Mouse (Mus musculus) left cerebral cortex, postnatal 36 days (tissue): ENCODE results near the gene Avpr1b. TPM values are rescaled to one million over a fixed set of nuclear protein-coding genes. Genes with fewer than 3 reads are reported as not detected.
"Not testable (repeated sequence)": the region's sequence is repeated elsewhere in the genome, so short reads cannot be mapped to it uniquely, and the experiment has no call there.

Experiments
- DNase-seq, 2 experiments: peaks; one replicate each; pipeline ENCODE4 v3.0.0; 2021 to 2022; ENCODE audit warnings: low spot score in 2 of 2, mixed read lengths in 1 of 2
- intact Hi-C: fragments of 180-260 bp; cut with DNase I; formaldehyde crosslinking; loops from one replicate; pipeline ENCODE4 v1.15.1; 2025
- total RNA-seq, 2 experiments: library from RNA; stranded (reverse); gene quantifications; 2 replicates each; pipeline ENCODE4 v1.2.3; 2021

The Avpr1b gene
- not detected for total RNA-seq

DNA sequence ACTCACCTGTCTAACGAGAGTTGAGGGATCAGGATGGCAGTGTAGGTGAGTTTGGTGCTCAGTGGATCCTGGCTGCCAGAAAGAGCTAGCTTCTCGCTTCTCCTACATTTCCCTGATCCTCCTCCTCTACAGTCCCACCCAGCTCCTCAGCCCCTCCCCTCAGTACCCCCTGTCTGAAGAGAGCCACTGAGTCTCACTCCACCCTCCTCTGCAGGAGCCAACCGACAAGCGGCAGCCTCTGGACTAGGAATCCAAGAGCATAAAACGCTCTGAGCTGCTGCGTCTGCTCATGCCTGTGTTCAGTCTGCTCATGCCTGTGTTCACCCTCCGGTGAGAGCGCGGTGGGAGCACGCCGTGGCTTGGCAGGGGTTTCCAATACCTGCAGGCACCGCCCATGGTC, at the start of gene Avpr1b:
Gene Avpr1b, plus strand, starts transcription at position 335 of the 400 bp plus-strand sequence.
- DNase-seq = no peak
- intact Hi-C loops = no loop called here

- intact Hi-C loops = loop anchor here (10.0 kb wide), 2 partner anchors 213 to 283 kb away; no protein-coding TSS in a partner anchor
- DNase-seq = no peak
These were observed 47.1 kb upstream of the Avpr1b start for GRCm38 (mm10) chr1:131551956-131552355.

GRCm38 (mm10) chr1:131553428-131553827, 45.6 kb upstream of the Avpr1b start:
- no peak for DNase-seq
- intact Hi-C loops = loop anchor here (10.0 kb wide), 2 partner anchors 211 to 281 kb away; no protein-coding TSS in a partner anchor

GRCm38 (mm10) chr1:131555042-131555812, 43.8 kb upstream of the Avpr1b start:
- peak; percentile 74 to 76 for DNase-seq
- intact Hi-C loops = loop anchor here (2.0 to 10.0 kb wide), 3 partner anchors 210 to 280 kb away; no protein-coding TSS in a partner anchor

DNA sequence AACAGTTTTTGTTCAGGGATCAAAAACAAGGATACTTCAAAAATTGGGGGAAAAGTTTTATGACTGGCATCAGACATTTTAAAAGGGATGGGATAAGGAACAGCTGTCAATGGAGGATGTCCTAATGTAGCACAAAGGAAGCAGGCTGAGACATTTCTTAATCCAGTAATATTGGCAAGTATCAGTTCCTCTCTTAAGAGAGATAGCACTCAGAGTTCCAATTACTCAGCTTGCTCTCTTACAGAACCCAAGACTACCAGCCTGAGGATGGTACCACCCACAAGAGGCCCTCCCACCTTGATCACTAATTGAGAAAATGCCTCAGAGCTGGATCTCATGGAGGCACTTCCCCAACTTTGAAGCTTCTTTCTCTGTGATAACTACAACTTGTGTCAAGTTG, 38.5 kb upstream of the Avpr1b start:
- no peak for DNase-seq
- intact Hi-C loops = no loop called here

DNA sequence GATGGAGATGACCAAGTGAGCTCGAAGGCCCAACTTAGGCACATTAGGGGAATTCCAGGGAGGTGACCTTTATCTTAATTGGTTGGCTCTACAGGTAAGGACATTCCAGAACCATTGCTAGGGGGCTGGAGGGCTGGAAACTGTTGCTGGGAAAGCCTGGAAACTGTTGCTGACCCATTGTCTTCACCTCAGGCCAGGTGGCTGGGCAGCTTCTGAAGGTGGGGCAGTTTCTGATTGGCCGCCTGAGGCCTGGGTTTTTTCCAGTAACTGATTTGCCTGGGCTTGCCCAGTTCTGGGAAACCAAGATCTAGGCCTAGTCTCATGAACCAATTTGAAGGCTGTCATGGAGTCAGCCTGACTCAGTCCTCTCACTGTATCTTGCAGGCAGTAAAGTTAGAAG, 37.0 kb upstream of the Avpr1b start:
- DNase-seq = no peak
- intact Hi-C loops = no loop called here

- DNase-seq, intact Hi-C loops: not testable (repeated sequence)
These were observed 33.0 kb upstream of the Avpr1b start for GRCm38 (mm10) chr1:131566056-131566455.

DNA sequence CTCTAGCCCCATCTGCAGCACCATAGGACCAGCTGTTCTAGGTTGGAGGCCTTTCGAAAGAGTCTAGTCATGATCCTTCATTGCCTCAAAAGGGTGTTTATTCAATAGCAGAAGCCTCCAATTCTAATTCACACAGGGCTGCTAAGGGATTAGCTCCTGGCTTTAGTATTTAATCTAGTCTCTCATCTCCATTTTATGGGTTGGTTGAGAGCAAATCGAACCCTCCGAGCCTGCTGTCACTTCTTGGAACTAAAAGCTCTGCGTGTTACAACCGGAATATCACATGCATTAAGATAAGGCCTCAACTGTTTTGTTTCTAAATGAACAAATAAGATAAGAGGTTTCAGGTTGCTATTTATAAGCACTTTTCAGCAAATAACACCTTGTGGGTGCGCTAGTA, 29.3 kb upstream of the Avpr1b start:
- DNase-seq = no peak
- intact Hi-C loops = no loop called here

- intact Hi-C loops = no loop called here
- no peak for DNase-seq
These were observed 28.6 kb upstream of the Avpr1b start for GRCm38 (mm10) chr1:131570391-131570790.

DNA sequence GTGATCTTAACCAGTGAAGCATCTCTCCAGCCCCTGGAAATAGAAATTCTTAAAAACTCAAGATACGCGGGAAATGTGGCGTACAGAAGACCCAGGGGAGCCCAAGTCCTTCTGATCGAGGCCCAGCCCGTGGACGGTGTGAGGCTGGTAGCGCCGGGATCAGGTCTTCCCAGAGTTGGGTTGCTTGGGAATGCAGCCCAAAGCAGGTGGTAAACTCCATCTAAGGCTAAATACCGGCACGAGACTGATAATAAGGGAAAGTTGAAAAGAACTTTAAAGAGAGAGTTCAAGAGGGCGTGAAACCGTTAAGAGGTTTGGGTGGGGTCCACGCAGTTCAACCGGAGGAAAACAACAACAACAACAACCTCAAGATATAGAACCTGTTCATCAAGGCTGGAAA, 25.3 kb upstream of the Avpr1b start:
- DNase-seq = no peak
- intact Hi-C loops = no loop called here

GRCm38 (mm10) chr1:131578943-131579680, 19.9 kb upstream of the Avpr1b start:
- peak in 1 of 2 experiments; percentile 23 for DNase-seq
- intact Hi-C loops = no loop called here

DNA sequence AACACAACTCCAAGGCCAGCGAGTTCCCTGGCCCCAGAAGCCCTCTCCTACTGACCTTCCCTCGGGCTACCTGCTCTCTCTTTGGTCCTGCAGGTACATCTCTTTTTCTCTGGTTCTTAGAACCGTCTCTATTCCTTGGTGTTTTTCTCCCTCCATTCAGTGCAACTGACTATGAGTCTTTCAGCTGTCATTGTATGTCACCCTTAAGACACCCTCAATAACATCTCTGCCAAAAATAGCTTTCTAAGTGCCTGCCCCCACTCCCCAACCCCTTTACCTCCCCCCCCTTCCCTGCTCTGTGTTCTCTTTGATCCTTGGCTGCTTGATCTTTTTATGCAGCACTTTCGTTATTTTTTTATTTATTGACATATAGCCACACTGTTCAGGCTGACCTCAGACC, 18.6 kb upstream of the Avpr1b start:
- intact Hi-C loops = no loop called here
- DNase-seq = no peak

GRCm38 (mm10) chr1:131583598-131583997, 15.4 kb upstream of the Avpr1b start:
- intact Hi-C loops = no loop called here
- DNase-seq = no peak

- DNase-seq = no peak
- intact Hi-C loops = no loop called here
These were observed 12.2 kb upstream of the Avpr1b start for GRCm38 (mm10) chr1:131586836-131587235.

GRCm38 (mm10) chr1:131600314-131600713, 1.3 kb downstream of the Avpr1b start:
- intact Hi-C loops = no loop called here
- no peak for DNase-seq

- intact Hi-C loops = no loop called here
- DNase-seq = no peak
These were observed 7.7 kb downstream of the Avpr1b start for GRCm38 (mm10) chr1:131606719-131607118.

GRCm38 (mm10) chr1:131612556-131613155, 13.6 kb downstream of the Avpr1b start:
- DNase-seq = no peak
- intact Hi-C loops = loop anchor here (1.0 to 2.0 kb wide), 2 partner anchors 46 to 152 kb away; no protein-coding TSS in a partner anchor

GRCm38 (mm10) chr1:131613361-131614133, 14.5 kb downstream of the Avpr1b start:
- peak; percentile 48 to 50 for DNase-seq
- intact Hi-C loops = loop anchor here (1.0 to 2.0 kb wide), 2 partner anchors 45 to 151 kb away; no protein-coding TSS in a partner anchor

- no peak for DNase-seq
- intact Hi-C loops = no loop called here
These were observed 15.6 kb downstream of the Avpr1b start for GRCm38 (mm10) chr1:131614641-131615040.
